Mouse (Mus musculus): ENCODE results near the gene Tax1bp1.
"Not testable (repeated sequence)": the region's sequence is repeated elsewhere in the genome, so short reads cannot be mapped to it uniquely, and the experiment has no call there.

Gene Tax1bp1

DNA sequence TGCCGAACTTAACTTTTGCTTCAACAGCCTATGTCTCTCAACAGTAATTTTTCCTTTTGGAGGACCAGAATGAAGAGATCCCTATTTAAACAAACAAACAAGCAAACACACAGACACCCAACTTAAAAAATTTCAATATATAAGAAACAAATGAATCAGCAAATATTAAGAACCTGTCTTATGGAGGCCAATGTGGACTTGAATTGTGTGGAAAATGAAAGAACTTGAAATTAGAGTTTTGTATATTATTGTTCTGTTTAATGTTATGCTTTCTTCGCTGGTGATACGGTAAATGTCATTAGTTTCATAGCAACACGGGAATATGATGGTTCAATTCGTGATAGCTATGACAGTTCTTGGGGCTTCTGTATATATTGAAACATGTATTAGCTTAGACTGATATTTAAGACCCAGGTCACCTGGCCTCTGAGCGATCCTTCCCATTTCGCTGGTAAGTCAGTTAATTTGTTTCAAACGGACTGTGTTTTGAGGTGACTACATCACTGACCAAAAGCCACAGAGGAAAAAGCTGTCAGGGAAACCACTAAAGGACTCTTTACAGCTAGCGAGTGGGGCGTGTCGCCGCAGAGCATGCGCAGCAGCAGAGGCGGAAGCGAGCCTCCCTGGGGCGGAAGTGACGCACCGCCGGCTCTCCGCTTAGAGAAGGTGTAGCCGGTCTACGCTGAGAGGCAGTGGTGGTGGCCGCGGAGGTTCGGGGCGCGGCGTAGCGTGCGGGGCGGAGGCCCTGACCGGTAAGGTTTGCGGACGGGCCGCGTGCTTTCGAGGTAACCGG, at the start of gene Tax1bp1:
Tax1bp1 (plus strand) TSS at position 626 of the 793 bp plus-strand sequence.
- peak; percentile 92 to 93 for DNase-seq (ENCODE audit: low read depth in 2 of 2, low spot score in 2 of 2)

DNA sequence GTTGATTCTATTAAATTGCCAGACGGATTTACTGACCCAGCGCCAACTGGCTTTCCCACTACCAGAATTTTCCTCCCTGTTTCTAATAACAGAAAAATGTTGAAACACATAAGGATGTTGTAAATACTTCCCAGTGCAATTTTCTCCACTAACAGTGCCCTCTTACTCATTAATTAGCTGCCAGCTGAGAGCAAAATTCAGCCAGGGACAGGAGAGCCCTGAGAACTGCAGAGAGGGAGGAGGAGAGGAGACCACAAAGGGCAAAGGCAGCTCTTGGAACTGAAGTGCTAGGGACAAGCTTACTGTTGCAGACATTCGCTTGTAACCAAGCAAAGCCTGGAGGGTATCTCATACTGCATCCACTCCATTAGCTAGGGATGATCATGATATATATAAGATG, 45.9 kb upstream of the Tax1bp1 start:
- no peak for DNase-seq (ENCODE audit: low read depth in 2 of 2, low spot score in 2 of 2)

DNA sequence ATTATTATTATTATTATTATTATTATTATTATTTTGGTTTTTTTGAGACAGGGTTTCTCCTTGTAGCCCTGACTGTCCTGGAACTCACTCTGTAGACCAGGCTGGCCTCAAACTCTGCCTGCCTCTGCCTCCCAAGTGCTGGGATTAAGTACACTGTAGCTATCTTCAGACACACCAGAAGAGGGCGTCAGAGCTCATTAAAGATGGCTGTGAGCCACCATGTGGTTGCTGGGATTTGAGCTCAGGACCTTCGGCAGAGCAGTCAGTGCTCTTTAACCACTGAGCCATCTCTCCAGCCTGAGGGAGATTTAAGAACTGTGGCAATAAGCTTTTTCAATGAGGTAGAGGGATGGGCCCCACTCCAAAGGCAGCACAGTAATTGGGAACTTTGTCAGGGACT, 43.7 kb upstream of the Tax1bp1 start:
- not testable (repeated sequence) for DNase-seq (ENCODE audit: low read depth in 2 of 2, low spot score in 2 of 2)

DNA sequence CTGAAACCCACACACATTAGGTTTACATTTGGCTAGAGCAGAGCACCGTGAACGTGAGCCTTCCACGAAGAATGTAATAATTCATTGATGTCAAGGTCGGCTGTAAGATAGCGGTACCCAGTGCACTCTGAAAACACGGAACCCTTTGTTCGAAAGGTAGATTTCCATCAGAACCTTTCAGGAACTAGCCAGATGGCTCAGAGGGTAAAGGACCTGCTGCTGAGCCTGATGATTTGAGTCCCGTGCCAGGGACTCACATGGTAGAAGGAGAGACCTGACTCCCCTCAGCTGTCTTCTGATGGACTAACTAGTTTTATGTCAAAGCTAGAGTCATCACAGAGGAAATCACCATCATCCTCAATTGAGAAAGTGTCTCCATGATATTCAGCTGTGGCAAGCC, 41.7 kb upstream of the Tax1bp1 start:
- DNase-seq (ENCODE audit: low read depth in 2 of 2, low spot score in 2 of 2): no peak

DNA sequence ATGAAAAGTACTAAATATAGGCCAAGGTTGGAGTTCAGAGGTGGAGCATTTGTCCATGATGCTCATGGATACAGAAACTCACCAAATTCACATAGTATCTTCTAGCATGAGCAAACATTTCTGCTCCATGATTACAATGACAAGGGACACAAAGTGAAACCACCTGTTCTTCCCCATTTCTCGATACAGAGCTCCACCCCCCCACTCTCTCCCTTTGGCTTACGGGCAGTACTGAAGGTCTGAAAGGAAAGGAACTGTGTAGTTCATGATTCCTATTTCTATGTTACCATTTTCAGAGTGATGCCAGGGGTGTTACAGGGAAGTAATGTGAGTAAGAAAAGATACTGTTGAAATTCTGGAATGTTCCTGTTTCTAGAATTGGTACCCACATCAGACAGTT, 41.0 kb upstream of the Tax1bp1 start:
- no peak for DNase-seq (ENCODE audit: low read depth in 2 of 2, low spot score in 2 of 2)

DNA sequence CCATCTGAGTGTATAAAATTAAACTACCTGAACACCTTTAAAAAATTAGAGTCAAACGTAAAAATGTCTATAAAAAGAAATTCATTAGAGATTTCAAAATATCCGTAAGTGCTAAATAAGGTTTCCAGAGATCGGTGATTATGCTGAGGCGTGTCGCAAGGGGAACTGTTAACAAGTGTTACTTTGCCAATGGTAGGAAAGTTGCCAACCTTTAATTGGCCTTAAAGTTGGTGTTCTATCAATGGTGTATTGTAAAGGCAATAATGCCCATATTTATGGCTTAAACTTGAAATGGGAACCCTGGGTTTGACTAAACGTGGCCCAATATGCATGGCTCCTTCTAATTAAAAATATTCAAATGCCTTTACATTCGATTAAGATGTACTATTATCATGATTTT, 39.8 kb upstream of the Tax1bp1 start:
- no peak for DNase-seq (ENCODE audit: low read depth in 2 of 2, low spot score in 2 of 2)

DNA sequence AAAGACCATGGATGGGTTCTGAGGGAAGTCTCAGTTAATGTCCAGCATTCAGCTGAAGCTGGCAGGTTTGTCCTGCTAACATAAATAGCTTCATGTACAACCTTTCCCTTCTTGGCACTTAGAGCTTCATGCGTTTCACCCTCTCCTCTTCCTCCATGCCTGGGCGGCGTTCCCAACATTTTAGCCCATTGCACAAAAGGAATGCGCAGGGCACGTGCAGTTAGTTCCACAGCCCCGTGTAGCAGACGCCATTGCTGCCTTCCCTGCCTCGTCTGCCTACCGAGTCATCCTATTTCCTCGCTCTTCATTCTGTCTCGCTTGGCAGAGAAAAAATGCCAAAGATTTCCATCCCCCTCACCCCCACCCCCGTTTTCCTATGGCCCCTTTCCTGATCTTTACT, 39.0 kb upstream of the Tax1bp1 start:
- no peak for DNase-seq (ENCODE audit: low read depth in 2 of 2, low spot score in 2 of 2)

DNA sequence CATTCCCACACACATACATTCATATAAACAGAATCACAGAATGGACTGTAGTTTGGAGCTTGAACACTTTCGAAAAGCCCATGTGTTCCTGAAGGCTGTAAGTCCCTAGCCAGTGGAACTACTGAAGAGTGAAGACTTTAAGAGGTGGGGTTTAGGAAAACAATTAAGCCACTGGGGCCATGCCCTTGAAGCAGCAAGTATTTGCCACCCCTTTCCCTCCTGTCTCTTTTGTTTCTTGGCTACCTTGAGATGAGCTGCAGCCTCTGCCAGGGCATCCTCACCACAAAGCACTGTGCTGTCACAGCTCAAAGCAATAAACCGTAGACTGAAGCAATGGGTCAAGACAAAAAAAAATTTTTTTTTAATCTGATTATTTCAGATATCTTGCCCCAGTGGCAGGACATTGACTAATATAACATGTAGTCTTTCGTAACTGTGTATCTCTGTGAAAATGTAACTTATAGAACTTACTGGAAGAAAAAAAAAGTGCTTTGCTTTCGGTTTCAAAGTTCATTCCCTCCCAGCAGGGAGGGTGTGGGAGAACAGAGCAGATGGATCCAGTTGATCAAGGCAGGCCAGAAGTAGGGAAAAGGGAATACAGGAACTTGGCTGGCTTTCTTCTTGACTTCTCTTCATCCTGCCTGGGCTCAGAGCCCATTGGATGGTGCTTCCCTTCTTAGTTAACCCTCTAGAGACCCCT, 38.2 kb upstream of the Tax1bp1 start:
- DNase-seq (ENCODE audit: low read depth in 2 of 2, low spot score in 2 of 2): no peak

DNA sequence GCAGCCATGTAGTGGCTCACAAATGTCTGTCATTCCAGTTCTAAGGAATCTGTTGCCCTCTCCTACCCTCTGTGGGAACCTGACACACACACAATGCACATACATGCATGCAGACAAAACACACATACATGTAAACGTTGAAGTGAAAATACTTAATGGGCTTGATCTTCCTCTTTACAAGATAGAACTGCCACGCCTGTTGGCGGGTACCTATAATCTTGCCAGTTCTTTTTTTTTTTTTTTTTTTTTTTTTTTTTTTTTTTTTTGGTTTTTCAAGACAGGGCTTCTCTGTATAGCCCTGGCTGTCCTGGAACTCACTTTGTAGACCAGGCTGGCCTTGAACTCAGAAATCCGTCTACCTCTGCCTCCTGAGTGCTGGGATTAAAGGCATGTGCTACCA, 36.0 kb upstream of the Tax1bp1 start:
- not testable (repeated sequence) for DNase-seq (ENCODE audit: low read depth in 2 of 2, low spot score in 2 of 2)

DNA sequence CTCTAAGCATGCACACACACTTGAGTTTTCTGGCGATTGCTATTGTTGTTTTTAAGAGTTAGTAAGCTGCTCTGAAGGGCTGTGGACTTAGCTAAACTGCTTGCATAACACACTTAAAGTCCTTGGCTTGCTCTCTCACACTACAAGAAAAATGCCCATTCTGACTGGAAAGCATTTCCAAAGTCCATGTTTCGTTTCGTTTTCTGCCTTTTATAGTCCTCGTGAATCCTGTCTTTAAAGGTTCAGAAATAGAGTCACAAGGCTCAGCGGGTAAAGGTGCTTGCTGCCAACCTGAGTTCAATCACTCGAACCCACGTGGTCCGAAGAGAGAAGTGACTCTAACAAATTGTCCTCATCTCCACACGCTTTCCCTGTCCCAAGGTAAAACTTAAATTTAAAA, 34.0 kb upstream of the Tax1bp1 start:
- DNase-seq (ENCODE audit: low read depth in 2 of 2, low spot score in 2 of 2): no peak

DNA sequence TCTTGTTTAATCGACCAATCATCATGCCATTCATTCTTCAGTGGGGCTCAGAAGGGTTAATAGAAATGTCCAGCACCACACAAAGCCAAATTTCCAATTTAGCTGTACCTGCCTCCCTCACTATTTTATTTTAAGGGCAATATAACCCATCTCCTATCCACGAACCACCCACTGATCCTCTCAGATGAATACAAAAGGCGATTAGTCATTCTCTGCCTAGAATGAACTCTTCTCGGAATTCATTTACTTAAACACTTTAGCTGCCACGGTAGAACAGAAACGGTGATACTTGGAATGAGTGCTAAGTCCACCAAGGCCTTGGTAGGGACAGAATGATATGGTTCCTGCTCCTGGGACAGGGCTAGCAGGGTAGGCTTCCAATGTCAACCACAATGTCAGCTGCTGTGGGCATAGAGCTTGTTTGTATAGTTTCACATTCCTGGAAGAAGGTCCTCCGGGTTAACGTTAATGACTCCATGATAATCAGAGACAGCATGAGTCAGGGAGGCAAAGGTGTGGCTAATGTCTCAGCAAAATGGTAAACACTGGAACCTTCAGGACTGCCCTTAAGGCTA, 33.0 kb upstream of the Tax1bp1 start:
- DNase-seq (ENCODE audit: low read depth in 2 of 2, low spot score in 2 of 2): no peak

DNA sequence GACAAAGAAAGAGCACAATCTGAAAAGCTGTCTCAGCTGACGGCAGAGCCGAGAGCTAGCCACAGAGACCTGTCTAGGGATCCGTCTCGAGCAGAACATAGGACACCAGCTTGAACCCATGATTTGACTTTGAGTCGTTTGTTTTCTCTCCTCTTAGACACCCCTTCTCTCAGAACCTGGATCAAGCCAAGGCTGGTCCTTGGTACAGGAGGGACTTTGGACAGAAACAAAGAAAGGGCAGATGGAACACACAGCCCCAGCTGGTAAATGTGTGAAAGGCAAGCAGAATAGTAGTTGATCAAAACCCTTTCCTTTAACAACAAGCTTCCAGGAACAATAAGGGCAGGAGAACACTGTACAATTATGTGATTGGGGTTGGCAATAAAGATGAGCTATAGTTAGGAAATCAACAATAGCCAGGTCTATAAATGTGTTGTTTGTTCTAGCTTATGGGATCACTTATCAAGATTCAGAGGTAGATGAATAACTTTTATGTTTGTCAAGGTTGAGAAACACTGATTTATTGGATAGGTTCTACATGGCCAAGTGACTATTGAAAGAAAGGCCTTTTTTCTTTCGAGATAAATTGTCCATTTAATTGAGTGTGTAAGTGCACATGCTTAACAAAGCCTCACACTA, 31.6 kb upstream of the Tax1bp1 start:
- no peak for DNase-seq (ENCODE audit: low read depth in 2 of 2, low spot score in 2 of 2)

DNA sequence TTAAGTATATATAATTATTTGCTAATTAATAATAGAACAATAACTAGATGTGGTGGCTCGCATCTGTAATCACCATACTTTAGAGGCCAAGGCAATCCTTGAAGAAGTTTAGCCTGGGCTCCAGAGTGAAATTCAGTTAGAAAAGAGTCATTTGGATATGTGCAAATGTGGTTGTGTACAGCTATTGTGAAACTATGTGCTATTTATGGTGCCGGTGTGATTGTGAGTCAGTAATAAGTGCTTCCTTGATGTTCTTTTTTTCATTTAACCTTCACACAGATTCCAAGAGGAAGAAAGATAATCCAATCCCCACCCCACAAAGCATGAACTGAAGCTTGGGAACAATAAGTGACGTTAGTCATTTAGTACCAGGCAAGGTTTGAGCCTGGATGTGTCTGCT, 30.9 kb upstream of the Tax1bp1 start:
- no peak for DNase-seq (ENCODE audit: low read depth in 2 of 2, low spot score in 2 of 2)

DNA sequence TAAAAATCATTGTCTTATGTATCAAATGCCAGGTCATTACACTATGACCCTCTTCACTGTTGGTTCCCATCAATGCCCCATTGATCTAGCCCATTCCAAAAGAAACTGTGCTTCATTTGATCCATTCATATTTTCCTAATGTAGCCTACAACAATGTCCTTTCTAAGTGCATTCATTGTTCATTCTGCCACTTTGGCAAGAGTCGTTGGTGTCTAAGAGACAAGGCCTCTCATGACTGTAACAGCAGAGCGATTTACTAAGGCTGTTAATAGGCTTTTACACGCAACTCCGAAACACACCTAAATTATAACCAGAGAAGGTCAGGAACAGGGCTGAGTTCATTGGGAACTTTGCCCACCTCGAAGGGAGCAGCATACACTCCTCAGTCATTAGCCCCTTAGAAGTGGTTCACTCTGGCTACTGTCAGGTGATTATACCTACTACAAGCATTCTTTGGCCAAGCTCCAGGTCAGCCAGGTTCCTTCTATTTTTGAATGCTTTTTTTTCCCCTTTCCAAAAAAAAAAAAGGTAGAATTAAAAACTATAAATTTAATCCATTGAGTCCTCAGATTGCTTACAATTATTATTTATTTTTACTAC, 26.5 kb upstream of the Tax1bp1 start:
- no peak for DNase-seq (ENCODE audit: low read depth in 2 of 2, low spot score in 2 of 2)

DNA sequence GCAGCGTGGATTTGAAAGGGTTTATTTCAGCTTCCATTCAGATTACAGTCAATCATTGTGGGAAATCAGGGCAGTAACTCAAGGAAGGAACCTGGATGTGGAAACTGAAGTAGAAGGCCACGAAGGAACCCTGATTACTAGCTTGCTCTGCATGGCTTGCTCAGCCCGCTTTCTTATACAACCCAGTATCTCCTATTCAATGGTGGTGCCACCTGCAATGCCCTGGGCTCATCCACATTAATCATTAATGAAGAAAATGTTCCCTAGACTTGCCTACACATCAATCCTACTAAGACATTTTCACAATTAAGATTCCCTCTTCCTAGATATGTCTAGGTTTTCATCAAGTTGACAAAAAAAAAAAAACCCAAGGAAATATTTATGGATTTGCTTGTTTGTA, 23.2 kb upstream of the Tax1bp1 start:
- DNase-seq (ENCODE audit: low read depth in 2 of 2, low spot score in 2 of 2): no peak

DNA sequence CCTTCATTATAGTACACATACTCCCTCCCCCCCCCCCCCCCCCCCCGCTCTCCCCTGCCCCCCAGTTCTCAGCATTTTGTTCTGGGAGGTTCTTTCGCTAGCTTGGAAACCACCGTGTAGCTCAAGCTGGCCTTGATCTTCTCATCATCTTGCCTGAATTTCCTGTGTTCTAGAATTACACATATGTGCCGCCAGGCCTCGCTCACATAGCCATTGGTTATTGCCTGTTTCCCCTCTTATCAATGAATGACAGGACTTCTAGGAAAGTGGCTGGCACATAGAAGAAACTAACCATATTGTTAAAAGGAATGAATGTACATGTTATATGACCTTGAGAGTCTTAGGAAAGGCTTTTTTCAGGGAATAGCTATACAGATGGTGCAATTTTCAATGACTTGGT, 21.7 kb upstream of the Tax1bp1 start:
- no peak for DNase-seq (ENCODE audit: low read depth in 2 of 2, low spot score in 2 of 2)

DNA sequence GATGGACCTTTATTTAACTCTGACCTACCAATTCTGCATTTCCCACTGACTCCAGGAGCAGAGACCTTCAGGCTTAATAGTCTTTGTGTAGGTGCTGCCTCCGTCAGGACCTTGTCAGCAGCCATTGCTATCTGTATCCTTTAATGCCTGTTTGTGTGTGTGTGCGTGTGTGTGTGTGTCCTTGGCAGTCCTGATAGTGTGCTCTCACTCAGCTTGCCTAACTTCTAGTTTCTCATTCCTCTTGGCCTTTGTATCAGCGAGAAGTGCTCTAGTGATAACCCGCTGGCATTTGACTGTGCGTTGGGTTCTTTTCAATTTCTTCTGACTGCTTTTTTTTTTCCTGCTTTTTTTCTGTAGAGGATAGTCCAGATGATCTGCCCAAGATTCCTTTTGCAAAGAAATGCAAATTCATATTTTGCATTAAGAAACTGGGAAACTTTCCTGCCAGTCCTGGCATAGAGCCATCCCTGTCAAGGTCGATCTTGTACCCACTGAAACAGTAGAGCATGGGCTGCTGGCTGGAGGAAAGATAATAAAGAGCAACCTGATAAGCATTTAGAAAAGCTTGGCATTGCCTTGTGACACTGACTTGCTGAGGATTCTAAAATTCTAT, 21.0 kb upstream of the Tax1bp1 start:
- DNase-seq (ENCODE audit: low read depth in 2 of 2, low spot score in 2 of 2): no peak

DNA sequence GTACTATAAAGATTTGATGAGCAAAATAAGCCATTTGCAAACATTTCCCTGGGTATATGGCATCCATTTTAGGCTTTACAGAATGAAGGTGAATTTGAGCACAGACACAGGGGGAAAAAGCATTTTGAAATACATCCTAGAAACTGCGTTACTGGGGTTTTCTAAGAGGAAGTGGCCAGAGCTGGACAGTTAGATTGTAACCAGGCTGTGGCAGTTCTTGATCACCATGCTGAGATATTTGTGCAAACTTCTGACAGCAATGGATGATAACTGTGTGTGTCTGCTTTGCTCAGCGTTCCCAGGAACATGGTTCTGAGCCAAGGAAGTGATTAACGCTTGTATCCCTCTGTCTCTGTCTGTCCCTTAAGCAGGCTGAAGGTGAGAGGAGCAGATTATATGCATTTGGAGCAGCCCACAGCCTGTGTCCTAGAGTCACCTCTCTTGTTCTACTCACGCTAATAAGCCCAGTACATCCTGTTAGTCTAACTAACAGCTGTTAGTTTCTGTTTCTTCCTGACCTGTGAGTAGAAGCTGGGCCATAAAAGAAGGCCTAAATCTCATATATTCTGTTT, 15.5 kb upstream of the Tax1bp1 start:
- DNase-seq (ENCODE audit: low read depth in 2 of 2, low spot score in 2 of 2): no peak

DNA sequence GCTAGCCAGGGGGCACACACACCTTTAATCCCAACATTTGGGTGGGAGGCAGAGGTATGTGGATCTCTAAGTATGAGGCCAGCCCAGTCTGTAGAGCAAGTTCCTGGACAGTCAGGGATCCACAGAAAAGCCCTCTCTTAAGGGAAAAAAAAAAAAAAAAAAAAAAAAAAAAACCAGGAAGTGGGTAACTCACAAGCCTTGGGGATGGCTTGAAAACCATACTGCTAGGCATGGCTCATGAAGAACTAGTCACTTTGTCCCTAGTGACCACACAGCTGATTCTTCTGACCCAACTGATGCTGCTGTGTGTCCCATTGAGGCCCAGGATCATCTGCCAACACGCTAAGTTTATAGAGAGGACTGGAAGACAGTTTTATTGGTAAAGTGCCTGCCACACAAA, 14.5 kb upstream of the Tax1bp1 start:
- no peak for DNase-seq (ENCODE audit: low read depth in 2 of 2, low spot score in 2 of 2)

DNA sequence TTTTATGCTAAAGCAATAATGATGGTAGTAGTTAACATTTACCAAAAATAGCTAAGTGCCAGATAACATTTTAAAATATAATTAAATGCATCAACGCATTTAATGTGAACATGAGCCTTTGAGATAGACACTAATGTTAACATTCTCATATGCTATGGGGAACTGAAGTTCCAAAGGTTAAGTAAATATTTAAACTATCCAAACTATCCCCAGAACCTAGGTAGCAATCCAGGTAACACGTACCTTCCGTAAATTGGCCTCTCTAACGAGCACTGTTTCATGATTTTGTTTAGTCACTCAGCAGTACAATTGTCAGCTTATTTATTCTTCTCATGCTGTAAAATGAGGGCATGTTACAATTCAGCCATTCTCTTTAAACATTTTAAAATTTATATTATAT, 13.6 kb upstream of the Tax1bp1 start:
- no peak for DNase-seq (ENCODE audit: low read depth in 2 of 2, low spot score in 2 of 2)

DNA sequence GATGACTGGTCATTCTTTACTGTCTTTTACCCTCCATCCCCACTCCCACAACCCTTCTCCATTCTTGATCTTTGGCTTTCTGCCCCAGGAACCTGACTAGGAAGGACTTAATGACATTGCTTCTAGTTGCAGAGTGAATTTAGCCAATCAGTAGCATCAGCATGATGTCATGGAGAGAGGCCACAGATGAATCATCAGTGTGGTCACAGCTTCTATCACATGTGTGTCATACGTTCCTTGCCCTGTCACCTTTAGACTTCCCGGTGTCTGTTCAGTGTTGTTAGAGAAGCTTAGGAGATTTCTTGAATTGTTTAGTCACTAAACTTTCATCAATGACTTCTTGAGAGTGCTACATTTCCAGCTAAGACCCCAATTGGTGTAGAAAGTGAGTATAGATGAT, 10.3 kb upstream of the Tax1bp1 start:
- no peak for DNase-seq (ENCODE audit: low read depth in 2 of 2, low spot score in 2 of 2)
